Mouse (Mus musculus): ENCODE results near the gene Ccdc149. TPM values are rescaled to one million over a fixed set of nuclear protein-coding genes. Genes with fewer than 3 reads are reported as not detected.

Ccdc149 gene
- polyA plus RNA-seq, 1 experiment from 2014 or later: 3.0 TPM

- Histone ChIP-seq H3K9ac (no peak overlapping the region), H3K4me3 (replicated peaks) (no peak overlapping the region), H3K4me2 (no peak overlapping the region), H3K4me1 (no peaks in the 10 kb centered on the region), H3K27ac (no peak overlapping the region), H3K27me3 (no peaks in the 10 kb centered on the region), H3K36me3 (no peaks in the 10 kb centered on the region), H3K9me3 (replicated peaks) (no peaks in the 10 kb centered on the region)
- WGBS: 83% methylated on average over 7 of the region's 7 CpGs
- no peak for ATAC-seq (replicated peaks; ENCODE audit: low FRiP score)
These were observed 62.5 kb downstream of the Ccdc149 start for GRCm38 (mm10) chr5:52408668-52409315.

- no peaks in the 10 kb centered on the region for H3K9me3 ChIP-seq (replicated peaks)
- H3K4me1 ChIP-seq: no peaks in the 10 kb centered on the region
- WGBS: 84% methylated on average over 8 of the region's 8 CpGs
- H3K9ac ChIP-seq: no peak overlapping the region
- ATAC-seq (replicated peaks; ENCODE audit: low FRiP score): no peak
- H3K27ac ChIP-seq: no peak overlapping the region
- H3K27me3 ChIP-seq: no peaks in the 10 kb centered on the region
- no peak overlapping the region for H3K4me3 ChIP-seq (replicated peaks)
- H3K36me3 ChIP-seq: no peaks in the 10 kb centered on the region
- no peak overlapping the region for H3K4me2 ChIP-seq
These were observed 66.9 kb downstream of the Ccdc149 start for GRCm38 (mm10) chr5:52404373-52404772.

GRCm38 (mm10) chr5:52393756-52394155, 77.6 kb downstream of the Ccdc149 start:
- ATAC-seq (replicated peaks; ENCODE audit: low FRiP score): no peak
- Histone ChIP-seq H3K36me3 (peaks cover 5% of the 10 kb centered on the region; the same call in 1 of the 2 replicates), H3K9me3 (replicated peaks) (no peaks in the 10 kb centered on the region), H3K27ac (no peak overlapping the region), H3K4me3 (replicated peaks) (no peak overlapping the region), H3K9ac (no peak overlapping the region), H3K27me3 (no peaks in the 10 kb centered on the region), H3K4me1 (0 out of 2 replicates have a peak, but pooled peaks cover 6% of the 10 kb centered on the region), H3K4me2 (no peak overlapping the region)
- 87% methylated on average over 4 of the region's 4 CpGs for WGBS

- no peak overlapping the region for H3K27ac ChIP-seq
- no peak overlapping the region for H3K9ac ChIP-seq
- no peak overlapping the region for H3K4me2 ChIP-seq
- WGBS: 75% methylated on average over 16 of the region's 16 CpGs
- no peaks in the 10 kb centered on the region for H3K27me3 ChIP-seq
- ATAC-seq (replicated peaks; ENCODE audit: low FRiP score): no peak
- no peaks in the 10 kb centered on the region for H3K4me1 ChIP-seq
- H3K4me3 ChIP-seq (replicated peaks): no peak overlapping the region
- peaks cover 5% of the 10 kb centered on the region; the same call in 1 of the 2 replicates for H3K36me3 ChIP-seq
- no peaks in the 10 kb centered on the region for H3K9me3 ChIP-seq (replicated peaks)
These were observed 79.8 kb downstream of the Ccdc149 start for GRCm38 (mm10) chr5:52391471-52391870.

- Histone ChIP-seq H3K36me3 (peaks cover 5% of the 10 kb centered on the region; the same call in 1 of the 2 replicates), H3K4me1 (no peaks in the 10 kb centered on the region), H3K27me3 (no peaks in the 10 kb centered on the region), H3K9ac (no peak overlapping the region), H3K4me2 (no peak overlapping the region), H3K27ac (no peak overlapping the region), H3K9me3 (replicated peaks) (no peaks in the 10 kb centered on the region), H3K4me3 (replicated peaks) (no peak overlapping the region)
- ATAC-seq (replicated peaks; ENCODE audit: low FRiP score): no peak
- WGBS: 87% methylated on average over 6 of the region's 6 CpGs
These were observed 80.9 kb downstream of the Ccdc149 start for GRCm38 (mm10) chr5:52390381-52390780.

- no peak for ATAC-seq (replicated peaks; ENCODE audit: low FRiP score)
- Histone ChIP-seq H3K27ac (no peak overlapping the region), H3K9me3 (replicated peaks) (no peaks in the 10 kb centered on the region), H3K9ac (no peak overlapping the region), H3K4me1 (no peaks in the 10 kb centered on the region), H3K4me3 (replicated peaks) (no peak overlapping the region), H3K4me2 (no peak overlapping the region), H3K36me3 (peaks cover 5% of the 10 kb centered on the region; the same call in 1 of the 2 replicates), H3K27me3 (no peaks in the 10 kb centered on the region)
- 64% methylated on average over 7 of the region's 7 CpGs for WGBS
These were observed 83.1 kb downstream of the Ccdc149 start for GRCm38 (mm10) chr5:52388092-52388749.

- Histone ChIP-seq H3K27ac (no peak overlapping the region), H3K4me3 (replicated peaks) (no peak overlapping the region), H3K9me3 (replicated peaks) (no peaks in the 10 kb centered on the region), H3K36me3 (peaks cover 5% of the 10 kb centered on the region; the same call in 1 of the 2 replicates), H3K9ac (no peak overlapping the region), H3K4me2 (no peak overlapping the region), H3K27me3 (no peaks in the 10 kb centered on the region), H3K4me1 (no peaks in the 10 kb centered on the region)
- no peak for ATAC-seq (replicated peaks; ENCODE audit: low FRiP score)
- 72% methylated on average over 2 of the region's 2 CpGs for WGBS
These were observed 85.3 kb downstream of the Ccdc149 start for GRCm38 (mm10) chr5:52386016-52386415.

GRCm38 (mm10) chr5:52383748-52384147, 87.6 kb downstream of the Ccdc149 start:
- no peak for ATAC-seq (replicated peaks; ENCODE audit: low FRiP score)
- Histone ChIP-seq H3K9ac (no peak overlapping the region), H3K27ac (no peak overlapping the region), H3K4me1 (no peaks in the 10 kb centered on the region), H3K9me3 (replicated peaks) (no peaks in the 10 kb centered on the region), H3K4me2 (no peak overlapping the region), H3K27me3 (no peaks in the 10 kb centered on the region), H3K4me3 (replicated peaks) (no peak overlapping the region), H3K36me3 (no peaks in the 10 kb centered on the region)
- WGBS: 87% methylated on average over 5 of the region's 5 CpGs

- Histone ChIP-seq H3K4me2 (no peak overlapping the region), H3K36me3 (no peaks in the 10 kb centered on the region), H3K27ac (no peak overlapping the region), H3K27me3 (no peaks in the 10 kb centered on the region), H3K4me3 (replicated peaks) (no peak overlapping the region), H3K4me1 (no peaks in the 10 kb centered on the region), H3K9me3 (replicated peaks) (no peaks in the 10 kb centered on the region), H3K9ac (no peak overlapping the region)
- WGBS: 83% methylated on average over 8 of the region's 8 CpGs
- no peak for ATAC-seq (replicated peaks; ENCODE audit: low FRiP score)
These were observed 88.5 kb downstream of the Ccdc149 start for GRCm38 (mm10) chr5:52382837-52383236.

- H3K27ac ChIP-seq: no peak overlapping the region
- H3K9me3 ChIP-seq (replicated peaks): no peaks in the 10 kb centered on the region
- WGBS: 61% methylated on average over 9 of the region's 9 CpGs
- H3K27me3 ChIP-seq: no peaks in the 10 kb centered on the region
- no peaks in the 10 kb centered on the region for H3K36me3 ChIP-seq
- no peak overlapping the region for H3K4me3 ChIP-seq (replicated peaks)
- H3K4me1 ChIP-seq: peaks cover 4% of the 10 kb centered on the region; the same call in 1 of the 2 replicates
- H3K4me2 ChIP-seq: no peak overlapping the region
- ATAC-seq (replicated peaks; ENCODE audit: low FRiP score): no peak
- H3K9ac ChIP-seq: no peak overlapping the region
These were observed 95.5 kb downstream of the Ccdc149 start for GRCm38 (mm10) chr5:52375847-52376246.

- Histone ChIP-seq H3K4me2 (no peak overlapping the region), H3K27ac (no peak overlapping the region), H3K9me3 (replicated peaks) (no peaks in the 10 kb centered on the region), H3K4me1 (no peaks in the 10 kb centered on the region), H3K9ac (no peak overlapping the region), H3K4me3 (replicated peaks) (no peak overlapping the region), H3K36me3 (no peaks in the 10 kb centered on the region), H3K27me3 (peaks cover 6% of the 10 kb centered on the region; the same call in 1 of the 2 replicates)
- no peak for ATAC-seq (replicated peaks; ENCODE audit: low FRiP score)
- 86% methylated on average over 6 of the region's 6 CpGs for whole genome bisulfite sequencing
These were observed 100.4 kb downstream of the Ccdc149 start for GRCm38 (mm10) chr5:52370901-52371300.
